Mouse (Mus musculus): ENCODE measurements around the gene Mybl2.

Mybl2 gene

GRCm38 (mm10) chr2:163073023-163073757 is 18.7 kb downstream of the Mybl2 start:
- DNase-seq (ENCODE audit: low read depth): no peak

DNA sequence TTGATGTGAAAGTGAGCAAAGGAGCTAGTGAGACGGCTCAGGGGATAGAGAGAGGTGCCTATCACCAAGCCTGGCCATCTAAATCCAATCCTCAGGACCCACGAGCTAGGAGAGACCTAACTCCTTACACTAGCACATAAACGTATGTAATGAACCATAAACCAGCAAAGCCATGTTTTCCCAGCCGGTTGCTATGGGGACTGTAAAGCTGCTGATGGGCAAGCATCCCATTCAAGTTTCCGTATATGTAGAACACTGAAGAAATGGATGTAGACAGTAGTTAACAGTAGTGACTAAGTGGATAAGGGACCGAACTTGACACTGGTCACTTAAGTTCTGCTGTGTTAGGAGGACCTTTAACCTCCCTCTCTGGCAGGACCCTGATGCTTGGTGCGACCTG is 19.5 kb downstream of the Mybl2 start:
- no peak for DNase-seq (ENCODE audit: low read depth)

- DNase-seq (ENCODE audit: low read depth): no peak
These were observed 20.3 kb downstream of the Mybl2 start for GRCm38 (mm10) chr2:163074808-163075207.

DNA sequence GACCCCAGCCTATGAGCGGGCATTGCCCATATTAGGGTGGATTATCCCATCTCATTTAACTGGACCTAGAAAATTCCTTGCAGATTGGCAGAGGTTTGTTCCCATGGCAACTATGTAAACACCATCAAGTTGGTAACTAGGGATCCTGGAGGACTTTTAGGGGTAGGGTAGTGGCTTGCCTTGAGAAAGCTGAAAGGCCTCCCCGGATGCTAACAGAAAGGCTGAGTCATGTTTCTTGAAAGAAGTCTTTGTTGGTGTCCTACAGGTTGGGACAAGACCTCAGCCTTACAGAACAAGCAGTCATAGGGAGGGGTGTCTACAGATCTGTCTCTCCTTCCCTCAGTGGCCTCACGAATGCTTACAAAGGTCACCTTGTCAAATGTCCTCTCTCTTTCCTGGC is 20.7 kb downstream of the Mybl2 start:
- DNase-seq (ENCODE audit: low read depth): peak; percentile 28

DNA sequence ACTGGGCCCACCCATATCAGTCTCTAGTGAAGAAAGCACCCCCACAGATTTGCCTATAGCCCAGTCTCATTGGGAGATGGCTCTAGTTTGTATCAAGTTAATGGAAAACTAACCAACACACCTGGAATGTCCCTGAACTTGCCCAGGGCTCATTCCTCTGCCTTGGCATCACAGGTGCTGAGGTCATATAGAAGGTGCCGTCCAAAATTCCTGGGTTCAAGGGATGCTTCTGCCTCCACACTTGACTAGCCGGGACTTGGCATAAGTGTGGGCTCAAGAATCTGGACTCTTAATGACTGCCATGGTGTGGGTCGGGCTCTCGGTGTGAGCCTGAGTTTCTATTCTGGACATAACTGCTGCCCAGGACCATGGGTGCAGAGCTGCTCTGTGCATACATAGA is 24.6 kb downstream of the Mybl2 start:
- no peak for DNase-seq (ENCODE audit: low read depth)

DNA sequence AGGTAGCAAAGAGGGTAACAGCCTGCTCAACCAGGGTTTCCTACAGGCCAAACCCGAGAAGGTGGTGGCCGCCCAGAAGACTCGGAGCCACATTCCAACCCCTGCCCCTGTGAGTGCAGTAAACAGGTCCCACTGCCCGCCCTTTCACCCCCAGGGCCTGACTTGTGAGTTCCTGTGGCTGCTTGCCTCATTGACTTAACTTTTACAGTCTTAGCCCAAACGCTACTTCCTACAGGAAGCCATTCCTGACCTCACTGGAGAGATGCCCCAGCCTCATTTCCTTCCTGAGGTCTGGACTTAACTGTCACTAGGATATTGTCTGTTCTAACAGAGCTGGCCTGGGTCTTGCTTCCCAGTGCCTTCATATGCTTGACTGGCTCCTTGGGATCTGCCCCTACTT is 28.1 kb downstream of the Mybl2 start:
- no peak for DNase-seq (ENCODE audit: low read depth)

- no peak for DNase-seq (ENCODE audit: low read depth)
These were observed 30.0 kb downstream of the Mybl2 start for GRCm38 (mm10) chr2:163084519-163084918.

DNA sequence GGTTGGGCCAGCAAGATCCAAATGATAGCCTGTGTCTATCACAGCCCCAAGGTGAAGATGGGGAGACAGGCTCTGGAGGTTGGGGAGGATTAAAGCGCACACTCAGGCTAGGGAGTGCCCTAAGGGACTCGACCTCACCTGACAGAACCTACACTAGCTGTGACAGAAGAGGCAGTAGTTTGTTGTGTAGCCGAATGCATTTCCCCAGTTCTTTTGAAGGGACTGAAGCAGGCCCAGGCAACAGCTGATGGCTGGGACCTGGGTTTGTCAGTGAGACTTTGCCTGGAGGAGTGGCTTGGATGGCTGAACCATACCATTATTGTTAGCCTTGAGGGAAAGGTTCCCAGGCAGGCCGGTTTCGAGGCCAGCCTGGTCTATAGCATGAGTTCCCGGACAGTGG is 30.6 kb downstream of the Mybl2 start:
- no peak for DNase-seq (ENCODE audit: low read depth)

GRCm38 (mm10) chr2:163086561-163086960 is 32.1 kb downstream of the Mybl2 start:
- no peak for DNase-seq (ENCODE audit: low read depth)

GRCm38 (mm10) chr2:163087728-163088127 is 33.2 kb downstream of the Mybl2 start, which contains the start of gene Gtsf1l:
Gene Gtsf1l, minus strand, starts transcription at chr2:163087855.
- no peak for DNase-seq (ENCODE audit: low read depth)

DNA sequence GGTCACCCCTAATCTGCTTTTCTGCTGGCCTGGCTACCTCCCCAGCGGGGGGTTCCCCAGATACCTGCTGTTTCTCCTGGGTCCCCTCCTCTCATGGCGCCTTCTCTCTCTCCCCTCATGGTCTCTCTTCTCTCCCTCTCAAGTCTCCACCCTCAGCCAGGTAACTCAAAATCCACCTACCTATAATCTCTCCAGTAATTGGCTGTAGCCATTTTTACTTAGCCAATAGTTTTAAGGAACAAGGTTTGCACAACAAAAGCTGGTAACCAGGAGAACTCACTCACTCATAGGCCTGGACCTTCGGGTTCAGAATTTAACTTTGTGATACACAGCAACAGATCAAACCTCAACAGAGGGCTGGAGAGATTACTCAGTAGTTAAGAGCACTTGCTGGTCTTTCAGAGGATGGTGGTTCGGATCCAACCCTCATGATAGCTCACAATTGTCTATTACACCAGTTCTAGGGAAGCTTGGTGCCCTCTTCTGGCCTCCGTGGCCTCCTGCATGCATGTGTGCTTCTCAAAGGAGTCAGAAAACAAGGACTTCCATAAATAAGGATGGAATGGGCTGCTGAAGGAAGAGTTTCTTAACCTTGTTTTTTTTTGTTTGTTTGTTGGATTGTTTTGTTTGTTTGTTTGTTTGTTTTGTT is 35.1 kb downstream of the Mybl2 start:
- peak; percentile 63 for DNase-seq (ENCODE audit: low read depth)

DNA sequence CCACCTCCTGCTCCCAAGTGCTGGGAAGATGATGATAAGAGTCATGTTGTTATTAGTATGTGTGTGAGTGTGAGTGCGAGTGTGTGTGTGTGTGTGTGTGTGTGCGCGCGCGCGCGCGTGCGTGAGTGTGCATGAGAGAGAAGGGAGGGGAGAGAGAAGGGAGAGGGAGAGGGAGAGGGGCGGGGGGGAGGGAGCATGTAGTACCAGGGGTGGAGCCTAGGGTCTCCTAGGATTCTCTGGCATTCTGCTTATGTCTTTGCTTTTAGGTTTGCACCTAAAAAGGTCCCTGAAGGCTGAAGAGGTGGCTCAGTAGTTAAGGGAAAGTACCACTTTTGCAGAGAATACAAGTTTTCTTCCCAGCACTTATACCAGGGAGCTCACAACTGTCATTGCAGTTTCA is 40.4 kb downstream of the Mybl2 start:
- no peak for DNase-seq (ENCODE audit: low read depth)

- DNase-seq (ENCODE audit: low read depth): no peak
These were observed 41.3 kb downstream of the Mybl2 start for GRCm38 (mm10) chr2:163095784-163096183.

DNA sequence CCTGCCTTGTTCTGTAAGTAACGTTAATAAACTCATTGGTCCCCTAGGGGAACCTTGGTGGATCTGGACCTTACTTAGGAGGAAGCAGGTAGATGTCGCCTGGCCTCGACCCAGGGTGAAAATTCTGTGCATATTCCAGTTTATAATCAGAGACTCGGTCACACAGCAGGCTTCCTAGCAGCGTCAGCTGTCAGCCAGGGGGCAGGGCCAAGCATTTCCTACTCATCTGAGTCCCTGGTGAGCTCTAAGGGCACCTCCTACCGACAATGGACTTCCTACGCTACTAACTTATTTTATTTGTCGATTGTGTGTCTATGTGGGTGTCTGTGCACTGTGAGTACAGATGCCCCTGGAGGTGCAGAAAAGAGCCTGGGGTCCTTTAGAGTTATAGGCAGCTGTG is 45.4 kb downstream of the Mybl2 start:
- no peak for DNase-seq (ENCODE audit: low read depth)

DNA sequence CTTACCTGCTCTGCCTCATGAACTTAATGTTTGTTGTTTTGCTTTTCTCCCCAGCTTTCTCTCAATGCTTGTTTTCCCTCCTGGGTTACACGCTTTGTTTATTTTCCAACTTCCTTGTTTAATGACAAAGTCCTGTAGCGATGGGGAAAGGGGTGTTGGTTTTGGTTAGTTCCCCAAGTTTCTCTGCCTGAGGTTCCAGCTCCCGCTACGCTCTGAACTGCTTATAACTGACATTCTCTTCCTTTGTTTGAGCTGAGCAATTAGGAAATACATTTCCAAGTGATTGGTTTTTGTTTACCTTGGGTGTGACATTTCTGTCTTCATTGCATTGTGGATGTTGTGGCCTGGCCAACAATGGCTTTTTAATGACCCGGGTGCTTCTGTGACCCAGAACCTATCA is 46.1 kb downstream of the Mybl2 start:
- DNase-seq (ENCODE audit: low read depth): no peak

DNA sequence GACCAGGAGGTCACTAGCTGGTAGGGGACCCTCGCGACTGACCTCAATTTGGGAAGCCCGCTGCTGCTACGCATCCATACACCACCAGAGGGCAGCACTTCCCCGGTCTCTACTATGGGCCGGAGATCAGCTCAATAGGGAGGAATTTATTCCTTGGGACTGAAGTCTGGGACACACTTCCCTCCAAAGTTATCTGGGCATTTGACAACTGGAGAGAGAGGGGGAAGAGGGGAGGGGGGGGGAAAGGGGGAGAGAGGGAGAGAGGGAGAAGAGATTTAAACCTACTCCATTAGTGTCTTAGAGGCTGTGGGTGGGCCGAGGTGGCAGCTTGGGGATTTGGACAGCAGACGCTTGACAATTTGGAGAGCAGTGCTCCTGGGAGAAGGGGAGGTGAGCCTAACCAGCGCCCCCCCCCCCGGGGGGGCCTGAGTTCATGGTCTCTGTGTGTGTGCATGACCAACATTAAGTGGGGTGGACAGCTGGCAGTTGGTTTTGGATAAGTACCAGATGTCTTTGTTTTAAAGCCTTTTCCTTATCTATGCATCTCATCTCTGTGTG is 47.2 kb downstream of the Mybl2 start:
- peak; percentile 68 for DNase-seq (ENCODE audit: low read depth)

- DNase-seq (ENCODE audit: low read depth): no peak
These were observed 47.7 kb downstream of the Mybl2 start for GRCm38 (mm10) chr2:163102216-163102615.

DNA sequence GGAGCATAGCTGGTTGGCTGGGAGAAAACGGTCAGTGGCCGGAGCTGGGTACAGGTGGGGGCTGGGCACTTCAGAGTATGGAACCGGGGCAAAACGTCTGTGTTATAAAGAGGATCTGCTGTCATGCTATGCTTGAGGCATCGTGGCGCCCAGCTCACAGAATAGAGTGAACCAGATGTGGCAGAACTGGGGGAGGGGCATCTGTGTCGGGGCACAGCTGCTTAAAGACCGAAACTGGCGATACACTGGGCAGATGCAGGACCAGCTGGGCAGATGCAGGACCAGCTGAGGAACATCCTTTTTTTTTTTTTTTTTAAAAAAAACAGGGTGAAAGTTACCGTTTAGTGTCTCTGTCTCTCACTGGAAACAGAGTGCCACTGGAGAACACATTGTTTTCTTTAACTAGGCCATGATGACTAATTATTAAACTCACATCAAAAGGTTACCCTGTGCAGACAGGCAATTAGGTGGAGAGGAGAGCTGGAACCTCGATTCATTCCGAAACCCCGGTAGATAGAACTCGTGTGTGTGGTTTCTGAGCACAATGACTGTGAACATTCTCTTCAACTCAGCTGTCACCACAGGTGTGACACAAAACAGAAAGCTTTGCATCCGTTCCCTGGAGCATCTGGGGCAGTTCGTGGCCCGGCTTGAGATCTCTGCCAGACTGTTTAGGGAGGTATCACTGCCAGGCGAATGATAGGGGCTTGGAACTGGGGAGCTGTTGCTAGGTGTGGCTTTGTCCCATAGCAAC is 48.6 kb downstream of the Mybl2 start:
- no peak for DNase-seq (ENCODE audit: low read depth)

GRCm38 (mm10) chr2:163104086-163104770 is 49.7 kb downstream of the Mybl2 start:
- no peak for DNase-seq (ENCODE audit: low read depth)

GRCm38 (mm10) chr2:163108385-163108784 is 53.9 kb downstream of the Mybl2 start:
- no peak for DNase-seq (ENCODE audit: low read depth)

- no peak for DNase-seq (ENCODE audit: low read depth)
These were observed 56.2 kb downstream of the Mybl2 start for GRCm38 (mm10) chr2:163110706-163111105.

All from NIH3T3 (cell line).